Mouse (Mus musculus) 3134 (cell line): Measurements from ENCODE around the gene Trf.

Experiments used
- DNase-seq: peaks from one replicate; pipeline ENCODE4 v3.0.0-alpha.2; 2011; ENCODE audit warnings: low spot score; ENCODE audit not compliant: insufficient read length; ENCODE audit errors: extremely low read depth

The Trf gene

GRCm38 (mm10) chr9:103230151-103230951 lies at the start of gene Trf, which contains the start of gene Gm20425:
TSS of gene Trf (minus strand) at chr9:103230444.
TSS of gene Gm20425 (minus strand) at chr9:103230307.
- DNase-seq = no peak

DNA sequence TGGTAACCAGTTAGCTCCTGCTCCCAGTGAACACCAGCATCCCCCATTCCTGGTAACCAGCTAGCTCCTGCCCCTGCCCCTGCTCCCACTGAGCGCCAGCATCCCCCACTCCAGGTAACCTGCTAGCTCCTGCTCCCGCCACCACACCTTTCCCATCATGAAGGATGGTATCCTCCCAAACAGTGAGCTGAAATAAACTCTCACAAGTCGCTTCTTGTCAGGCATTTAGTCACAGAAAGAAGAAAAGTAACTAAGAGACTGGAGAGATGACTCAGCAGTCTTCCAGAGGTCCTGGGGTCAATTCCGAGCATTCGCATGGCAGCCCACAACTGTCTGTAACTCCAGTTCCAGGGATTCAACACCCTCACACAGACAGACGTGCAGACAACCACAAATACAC lies 46.6 kb upstream of the Trf start:
- no peak for DNase-seq

DNA sequence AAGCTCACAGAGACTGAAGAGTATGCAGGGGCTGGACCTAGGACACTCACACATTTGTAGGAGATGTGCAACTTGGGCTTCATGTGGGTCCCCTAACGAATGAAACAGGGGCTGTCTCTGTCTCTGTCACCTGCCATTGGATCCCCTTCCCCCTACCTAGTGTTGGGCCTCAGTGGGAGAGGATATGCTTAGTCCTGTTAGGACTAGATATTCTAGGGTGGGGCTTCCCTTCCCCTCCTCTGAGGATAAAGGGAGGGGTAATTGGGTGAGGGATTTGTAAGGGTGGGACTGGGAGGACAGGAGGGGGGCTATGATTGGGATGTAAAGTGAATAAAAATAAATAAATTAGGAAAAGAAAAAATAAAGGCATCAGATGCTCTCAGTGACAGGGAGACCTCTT lies 45.4 kb upstream of the Trf start:
- DNase-seq = no peak

- DNase-seq = no peak
Observed at GRCm38 (mm10) chr9:103274819-103275218, 44.6 kb upstream of the Trf start.

- DNase-seq = no peak
Observed at GRCm38 (mm10) chr9:103271104-103271503, 40.9 kb upstream of the Trf start.

GRCm38 (mm10) chr9:103265778-103266177 lies 35.5 kb upstream of the Trf start:
- no peak for DNase-seq

DNA sequence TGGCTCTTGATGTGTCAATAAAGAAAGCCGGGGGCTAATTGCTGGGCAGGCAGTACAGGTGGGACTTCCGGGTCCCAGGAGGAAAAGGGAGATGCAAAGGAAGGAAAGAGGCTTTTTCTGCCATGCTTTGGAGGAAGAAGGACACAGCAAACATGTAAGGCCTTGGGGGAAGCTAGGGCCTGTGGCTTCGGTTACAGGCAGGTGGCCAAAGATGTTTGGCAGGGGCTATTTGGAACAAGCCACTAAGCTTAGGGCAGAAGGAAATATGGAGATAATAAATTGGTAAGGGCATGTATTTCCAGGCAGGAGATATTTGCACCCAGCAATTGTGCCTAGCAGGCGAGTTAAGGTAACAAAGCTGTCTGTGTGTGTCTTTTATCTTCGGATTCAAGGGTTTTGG lies 22.7 kb upstream of the Trf start:
- DNase-seq = peak; percentile 21

DNA sequence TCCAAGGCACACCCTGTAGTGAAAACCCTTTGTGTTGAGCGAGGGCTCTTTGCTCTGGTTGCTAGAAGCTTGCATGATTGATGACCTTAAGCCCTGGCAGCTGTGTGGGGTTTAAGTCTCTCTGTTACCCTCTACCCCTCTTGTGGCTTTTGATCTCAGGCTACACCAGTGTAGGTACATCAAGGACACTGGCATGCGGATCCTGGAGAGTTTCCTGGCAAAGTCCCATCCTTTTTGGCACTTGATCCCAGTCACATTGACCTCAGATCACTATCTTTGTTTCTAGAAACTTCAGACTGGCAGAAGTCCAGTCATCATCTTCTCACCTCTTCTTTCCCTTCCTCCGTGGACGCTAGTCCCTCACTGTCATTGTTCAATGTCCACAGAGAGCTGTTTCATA lies 18.4 kb upstream of the Trf start:
- DNase-seq = no peak

DNA sequence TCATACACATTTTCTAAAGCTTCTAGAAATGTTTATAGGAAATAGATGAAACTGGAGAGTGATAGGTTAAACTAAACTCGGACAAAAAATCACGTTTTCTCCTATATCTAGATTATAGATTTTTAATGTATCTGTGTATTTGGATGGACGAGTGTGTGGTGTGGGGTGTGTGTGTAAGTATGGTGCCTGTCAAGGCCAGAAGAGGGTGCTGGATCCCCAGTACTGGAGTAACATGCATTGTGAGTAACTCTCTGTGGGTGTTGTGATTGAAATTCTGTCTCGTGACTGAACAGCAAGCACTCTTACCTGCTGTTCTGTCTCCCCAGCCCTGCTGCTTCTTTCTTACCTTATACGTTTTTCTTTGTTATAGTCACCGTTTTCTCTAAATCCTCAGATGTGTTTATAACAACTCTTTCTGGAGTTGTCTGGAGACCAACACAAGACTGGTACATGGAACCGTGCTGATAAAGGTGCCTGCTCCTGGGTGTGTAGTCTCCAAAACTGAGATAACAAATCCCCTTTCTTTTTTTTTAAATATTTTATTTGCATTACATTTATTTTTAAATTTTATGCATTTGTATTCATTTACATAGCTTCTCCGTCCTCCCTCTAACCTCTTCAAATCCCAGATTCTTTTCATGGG lies 16.4 kb upstream of the Trf start:
- no peak for DNase-seq

DNA sequence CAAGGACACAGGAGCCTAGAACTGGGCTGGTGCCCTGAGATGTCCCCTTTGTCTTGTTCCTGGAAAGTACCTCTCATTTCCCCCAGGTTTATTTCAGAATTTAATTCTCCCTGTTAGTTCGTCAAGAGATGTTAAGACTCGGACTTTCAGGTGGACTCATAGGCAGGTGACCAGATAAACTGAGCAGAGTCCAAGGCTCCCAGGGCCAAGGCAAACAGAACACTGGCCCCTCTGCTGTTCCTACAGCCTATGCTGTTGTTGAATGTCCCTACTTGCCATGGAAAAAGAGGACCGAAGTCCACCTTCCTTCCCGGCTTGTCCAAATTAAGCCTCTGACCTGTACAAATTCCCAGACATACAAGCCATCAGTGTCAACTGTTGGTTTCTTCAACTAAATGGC lies 13.4 kb upstream of the Trf start:
- DNase-seq = no peak

GRCm38 (mm10) chr9:103241206-103241605 lies 11.0 kb upstream of the Trf start:
- DNase-seq = no peak

- no peak for DNase-seq
Observed at GRCm38 (mm10) chr9:103239471-103239870, 9.2 kb upstream of the Trf start.

DNA sequence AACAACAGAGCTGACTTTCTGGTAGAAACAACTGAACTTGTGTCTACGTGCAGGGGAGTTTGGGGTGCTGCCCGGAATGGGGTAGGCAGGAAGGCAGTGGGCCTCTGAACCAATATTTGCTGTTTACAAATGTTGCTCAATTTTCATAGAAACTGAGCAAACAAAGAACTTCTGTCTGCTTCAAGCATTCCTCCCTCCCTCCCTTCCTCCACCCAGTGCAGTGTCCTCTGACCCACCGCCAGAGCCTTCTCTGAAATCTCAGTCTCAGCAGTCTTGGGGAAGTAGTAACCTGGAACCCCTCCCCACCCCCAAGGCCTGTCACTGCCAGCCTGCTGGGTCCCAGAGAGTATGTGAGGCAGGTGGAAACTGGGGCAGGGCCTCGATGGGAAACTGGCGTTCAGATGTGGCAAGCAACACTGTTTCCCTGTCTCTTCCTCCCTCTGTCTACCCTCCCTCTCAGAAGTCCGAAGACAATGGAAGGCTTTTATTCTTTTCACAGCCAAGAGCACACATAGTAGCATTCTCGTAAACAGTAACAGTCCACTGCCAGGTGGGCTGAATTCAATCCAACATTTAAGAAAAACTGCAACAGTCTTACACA lies 4.4 kb upstream of the Trf start:
- no peak for DNase-seq

- DNase-seq = no peak
Observed at GRCm38 (mm10) chr9:103234059-103234458, 3.8 kb upstream of the Trf start.

DNA sequence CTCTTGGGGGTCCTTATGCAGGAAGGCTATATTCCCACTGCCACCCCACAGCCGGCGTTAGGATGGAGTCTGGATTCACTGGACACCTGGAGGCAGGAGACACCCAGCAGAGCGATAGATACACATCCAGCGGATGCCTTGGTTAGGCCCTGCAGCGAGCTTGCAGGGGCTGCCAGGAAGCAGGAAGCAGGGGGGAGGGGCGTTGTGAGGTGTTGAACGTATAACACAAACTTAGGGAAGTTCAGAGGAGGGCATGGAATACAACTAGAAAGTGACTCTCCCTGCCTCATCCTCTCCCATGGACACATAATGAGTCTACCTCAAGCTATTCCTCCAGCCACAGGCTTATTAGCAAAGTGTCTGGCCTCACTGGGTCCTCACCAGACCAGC lies 2.8 kb upstream of the Trf start:
- DNase-seq = no peak

DNA sequence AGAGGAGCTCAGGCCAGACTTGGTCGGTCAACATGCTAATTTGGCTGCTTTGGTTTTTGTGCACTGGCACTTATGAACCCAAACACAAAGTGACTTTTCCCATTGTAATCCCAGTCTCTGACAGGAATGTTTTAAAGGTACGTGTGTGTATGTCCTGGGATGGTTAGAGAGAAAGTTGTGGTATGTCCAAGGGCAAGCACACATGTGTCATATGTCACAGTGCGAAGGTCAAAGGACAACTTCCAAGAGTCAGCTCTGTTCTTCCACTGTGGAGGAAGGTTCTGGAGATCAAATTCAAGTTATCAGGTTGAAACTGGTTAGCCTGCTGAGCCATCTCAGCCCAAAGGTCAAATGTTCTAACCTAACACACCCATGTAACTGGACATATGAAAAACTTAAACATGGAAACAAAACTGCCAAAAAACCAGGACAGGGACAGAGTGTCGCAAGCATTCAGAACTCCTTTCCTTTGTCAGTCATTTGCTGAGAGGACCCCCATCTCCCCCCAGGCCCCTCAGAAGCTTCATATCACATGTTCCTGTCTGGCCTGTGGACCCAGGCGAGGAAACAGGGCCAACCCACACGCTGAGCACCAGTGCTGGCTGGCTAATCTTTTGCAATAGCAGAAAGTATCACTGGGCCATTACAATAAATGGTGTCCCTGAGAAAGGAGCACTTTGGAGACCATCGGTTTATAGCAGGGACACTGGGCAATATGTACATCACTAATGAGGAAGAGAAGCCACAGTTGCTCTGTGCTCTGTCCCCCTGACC lies 2.2 kb upstream of the Trf start:
- DNase-seq = no peak

DNA sequence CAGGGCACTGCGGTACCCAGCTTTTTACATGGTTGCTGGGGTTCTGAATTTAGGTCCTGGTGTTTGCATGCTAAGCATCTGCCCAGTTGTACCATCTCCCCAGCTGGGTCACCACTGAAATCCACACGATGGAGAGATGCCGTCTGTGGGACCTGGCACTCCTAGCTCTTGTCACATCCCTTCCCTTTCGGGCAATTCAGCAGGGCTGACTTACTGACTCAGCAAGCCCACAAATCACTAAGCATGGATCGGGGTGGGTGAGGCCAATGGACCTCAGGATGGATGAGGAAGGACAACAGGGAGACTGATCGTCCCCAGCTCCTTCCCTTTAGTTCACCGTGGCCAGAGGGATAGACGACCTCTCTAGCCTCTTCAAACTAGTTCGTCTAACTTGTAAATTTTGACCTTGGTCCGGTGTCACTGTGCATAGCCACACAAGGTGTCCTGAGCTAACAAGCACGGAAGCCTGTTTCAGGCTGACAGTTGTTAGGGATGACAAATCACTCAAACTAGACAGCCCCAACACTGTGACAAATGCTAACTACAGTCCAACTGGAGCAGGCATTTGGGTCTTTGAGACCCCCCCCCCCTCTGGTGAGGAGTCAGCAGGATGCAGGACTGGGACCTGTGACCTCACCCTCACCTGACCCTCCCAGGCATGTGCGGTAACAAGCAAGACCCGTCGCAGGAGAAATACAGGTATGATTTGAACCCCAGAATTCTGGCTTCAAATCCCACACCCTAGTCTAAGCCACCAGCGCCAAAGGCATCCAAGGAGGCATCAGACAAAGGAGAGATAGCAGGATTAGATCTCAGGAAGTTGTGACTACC lies 992 bp downstream of the Trf start:
- DNase-seq = no peak

DNA sequence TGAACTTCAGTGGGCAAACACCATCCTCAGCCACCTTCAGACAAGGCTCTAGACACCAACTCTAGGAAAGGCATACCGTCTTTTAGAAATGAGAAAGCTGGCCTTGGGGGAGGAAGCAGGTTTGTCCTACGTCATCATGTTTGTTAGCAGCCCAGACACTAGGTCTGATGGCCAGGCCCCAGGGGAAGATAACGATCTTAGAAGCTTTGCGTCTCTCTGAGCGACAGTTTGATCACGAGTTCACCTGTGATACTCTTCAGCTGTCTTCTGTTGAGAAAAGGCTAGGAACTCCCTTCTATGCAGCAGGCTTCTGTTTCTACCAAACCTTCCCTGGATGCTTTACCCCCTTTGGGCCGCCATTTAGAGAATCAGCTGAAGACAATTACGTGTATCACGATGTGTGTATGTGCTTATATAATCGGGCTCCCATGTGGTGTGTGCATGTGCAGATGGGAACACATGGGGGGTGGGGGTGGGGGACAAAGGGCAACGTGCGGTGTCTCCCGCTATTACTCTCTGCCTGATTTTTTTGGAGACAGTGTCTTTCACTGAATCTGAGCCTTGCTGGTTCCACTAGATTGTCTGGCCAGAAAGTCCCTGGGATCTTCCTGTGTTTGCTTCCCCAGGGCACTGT lies 1.8 kb downstream of the Trf start:
- DNase-seq = no peak

- no peak for DNase-seq
Observed at GRCm38 (mm10) chr9:103227760-103228159, 2.5 kb downstream of the Trf start.

GRCm38 (mm10) chr9:103226806-103227205 lies 3.4 kb downstream of the Trf start:
- no peak for DNase-seq
